In genomic region chr4:83328026-83328945, GRCm38 (mm10) we compare ENCODE assay signal across 13 mouse cellular contexts. TPM values are rescaled to one million over a fixed set of nuclear protein-coding genes. Genes with fewer than 3 reads are reported as not detected.
DNase-seq lines count a peak whose midpoint lies in the region; ATAC-seq and TF ChIP-seq lines count a peak whose summit lies in the region.
"Had no signal": no experiment of that assay in that cellular context is flagged by ENCODE, and none has a peak within 500 bp of the region (broad histone marks: within the 10 kb centered on the region; RNA-seq: fewer than 3 reads in every experiment).

No protein-coding gene starts in this region.

- H3K79me2 ChIP-seq in MEL (ENCODE audit: control insufficient read depth, insufficient read depth, low read length, poor library complexity): peaks cover 7% of the 10 kb centered on the region

- H3K27me3 ChIP-seq in MEL (ENCODE audit: control insufficient read depth in 1 of 2, insufficient read depth in 2 of 2, low read length in 2 of 2): no peaks in the 10 kb centered on the region
- peaks cover 6% of the 10 kb centered on the region; the same call in 1 of the 2 replicates for H3K27me3 ChIP-seq in intestine, postnatal 0 days (replicated peaks; ENCODE audit: control insufficient read depth, insufficient read depth, low read length)
- 0 out of 2 replicates have a peak, but pooled peaks cover 3% of the 10 kb centered on the region for H3K27me3 ChIP-seq in stomach, embryonic 16.5 days (ENCODE audit: control insufficient read depth, insufficient read depth, low read length)
- H3K27me3 ChIP-seq in thymus, adult 2 months (ENCODE audit: control insufficient read depth, insufficient read depth, low read length): peaks cover 7% of the 10 kb centered on the region; the same call in 1 of the 2 replicates

- H3K36me3 ChIP-seq in MEL (ENCODE audit: control insufficient read depth in 1 of 2, insufficient read depth in 2 of 2, low read length in 2 of 2): peaks cover 0 to 11% of the 10 kb centered on the region in 2 experiments; a peak in 2 of 4 replicates
- no peaks in the 10 kb centered on the region for H3K36me3 ChIP-seq in intestine, postnatal 0 days (ENCODE audit: control insufficient read depth, insufficient read depth)
- no peaks in the 10 kb centered on the region for H3K36me3 ChIP-seq in stomach, embryonic 16.5 days (ENCODE audit: control insufficient read depth, insufficient read depth, low read length)
- no peaks in the 10 kb centered on the region for H3K36me3 ChIP-seq in thymus, adult 2 months (ENCODE audit: control insufficient read depth, insufficient read depth, low read length)
- H3K36me3 ChIP-seq: forebrain, embryonic 12.5 days; hindbrain, embryonic 10.5 days; limb, embryonic 15.5 days; midbrain, embryonic 12.5 days had no signal

- peak overlapping the region; percentile 21; the same call in 1 of the 2 replicates for H3K4me2 ChIP-seq in intestine, postnatal 0 days (replicated peaks; ENCODE audit: low read depth)
- 0 out of 2 replicates have a peak overlapping the region, but pooled peaks have one; percentile 1 for H3K4me2 ChIP-seq in stomach, embryonic 16.5 days (ENCODE audit: low read depth, low read length)
- H3K4me2 ChIP-seq: forebrain, embryonic 12.5 days; limb, embryonic 15.5 days; midbrain, embryonic 12.5 days had no signal

- no peaks in the 10 kb centered on the region for H3K9me3 ChIP-seq in MEL (replicated peaks; ENCODE audit: insufficient read depth, low read length)
- H3K9me3 ChIP-seq in intestine, postnatal 0 days (ENCODE audit: control insufficient read depth): no peaks in the 10 kb centered on the region
- no peaks in the 10 kb centered on the region for H3K9me3 ChIP-seq in stomach, embryonic 16.5 days (replicated peaks; ENCODE audit: control insufficient read depth, low read length)
- H3K9me3 ChIP-seq: forebrain, embryonic 12.5 days; hindbrain, embryonic 10.5 days; limb, embryonic 15.5 days; midbrain, embryonic 12.5 days had no signal

- H3K4me3 ChIP-seq in MEL (ENCODE audit: control insufficient read depth in 1 of 2, insufficient read depth in 1 of 2, low read depth in 2 of 2, low read length in 2 of 2): peak overlapping the region; percentile 8 to 68
- H3K4me3 ChIP-seq in intestine, postnatal 0 days (ENCODE audit: low read depth, low read length): no peak overlapping the region
- no peak overlapping the region for H3K4me3 ChIP-seq in stomach, embryonic 16.5 days (replicated peaks; ENCODE audit: low read length)
- no peak overlapping the region for H3K4me3 ChIP-seq in thymus, adult 2 months (ENCODE audit: control insufficient read depth, insufficient read depth, low read length)
- H3K4me3 ChIP-seq: forebrain, embryonic 12.5 days; heart, adult 2 months; hindbrain, embryonic 10.5 days; limb, embryonic 15.5 days; midbrain, embryonic 12.5 days had no signal

- peaks cover 2 to 20% of the 10 kb centered on the region in 2 experiments for H3K4me1 ChIP-seq in MEL (ENCODE audit: control insufficient read depth in 1 of 2, insufficient read depth in 2 of 2, low read length in 2 of 2)
- H3K4me1 ChIP-seq in intestine, postnatal 0 days (replicated peaks; ENCODE audit: control insufficient read depth, insufficient read depth, low read length): no peaks in the 10 kb centered on the region
- H3K4me1 ChIP-seq in stomach, embryonic 16.5 days (ENCODE audit: control insufficient read depth, insufficient read depth, low read length): peaks cover 4% of the 10 kb centered on the region; the same call in 1 of the 2 replicates
- peaks cover 8% of the 10 kb centered on the region; the same call in 1 of the 2 replicates for H3K4me1 ChIP-seq in thymus, adult 2 months (replicated peaks; ENCODE audit: control insufficient read depth, insufficient read depth, low read length)

- no peak for TF ChIP-seq RAD21 in MEL (IDR thresholded peaks at IDR 0.05; ENCODE audit: low read depth, low read length)

- ATAC-seq in intestine, postnatal 0 days: peak; percentile 55
- ATAC-seq in stomach, embryonic 16.5 days (ENCODE audit: insufficient read depth, low FRiP score): no peak

- peak; percentile 38 for DNase-seq in lung, postnatal 10 days
- DNase-seq in lung, postnatal 25 days (ENCODE audit: low spot score): no peak
- peak; percentile 49 for DNase-seq in MEL (ENCODE audit: low read depth, low spot score)
- DNase-seq in thymus, postnatal 25 days: no peak
- DNase-seq in thymus, adult 2 months: no peak
- no peak for DNase-seq in frontal cortex, postnatal 10 days (ENCODE audit: low spot score in 2 of 2)
- DNase-seq: heart, adult 2 months had no signal

- 29% methylated on average over 9 of the region's 9 CpGs for WGBS in intestine, postnatal 0 days
- WGBS in stomach, embryonic 16.5 days: 32% methylated on average over 9 of the region's 9 CpGs
- 46% methylated on average over 9 of the region's 9 CpGs for WGBS in thymus, adult 2 months

- no peak for TF ChIP-seq CTCF in MEL (IDR thresholded peaks at IDR 0.05 in 2 of 3, conservative IDR thresholded peaks at IDR 0.05 in 1 of 3; ENCODE audit: control insufficient read depth in 1 of 3, insufficient read depth in 1 of 3, low read depth in 2 of 3, low read length in 3 of 3, poor library complexity in 1 of 3, severe bottlenecking in 1 of 3)
- TF ChIP-seq CTCF in intestine, postnatal 0 days (IDR thresholded peaks at IDR 0.05; ENCODE audit: low read depth): no peak
- no peak for TF ChIP-seq CTCF in thymus, adult 2 months (IDR thresholded peaks at IDR 0.05; ENCODE audit: borderline replicate concordance, control insufficient read depth, extremely low read depth, insufficient read depth, low read length, poor library complexity)

- peak overlapping the region; percentile 0; the same call in 1 of the 2 replicates for H3K9ac ChIP-seq in MEL (ENCODE audit: control insufficient read depth, low read depth, low read length, poor library complexity, severe bottlenecking)
- H3K9ac ChIP-seq in intestine, postnatal 0 days (ENCODE audit: low read depth, low read length): no peak overlapping the region
- H3K9ac ChIP-seq in stomach, embryonic 16.5 days (ENCODE audit: low read length): no peak overlapping the region; the same call in 1 of the 2 replicates
- H3K9ac ChIP-seq: forebrain, embryonic 12.5 days; limb, embryonic 15.5 days; midbrain, embryonic 12.5 days had no signal

- H3K27ac ChIP-seq in MEL (ENCODE audit: control insufficient read depth, low read depth, low read length): peak overlapping the region; percentile 32
- H3K27ac ChIP-seq in intestine, postnatal 0 days (ENCODE audit: low read depth, low read length): no peak overlapping the region; the same call in 1 of the 2 replicates
- H3K27ac ChIP-seq in stomach, embryonic 16.5 days (ENCODE audit: low read length): no peak overlapping the region; the same call in 1 of the 2 replicates
- no peak overlapping the region for H3K27ac ChIP-seq in thymus, adult 2 months (ENCODE audit: control insufficient read depth, insufficient read depth, low read length)
- H3K27ac ChIP-seq: forebrain, embryonic 12.5 days; hindbrain, embryonic 10.5 days; limb, embryonic 15.5 days; midbrain, embryonic 12.5 days had no signal

- TF ChIP-seq EP300 in MEL (IDR thresholded peaks at IDR 0.05; ENCODE audit: low read depth in 1 of 2, low read length in 2 of 2): no peak

- no peak for TF ChIP-seq POLR2A in MEL (IDR thresholded peaks at IDR 0.05; ENCODE audit: control insufficient read depth in 1 of 2, insufficient read depth in 1 of 2, low read depth in 1 of 2, low read length in 2 of 2, poor library complexity in 1 of 2)
- TF ChIP-seq POLR2A in thymus, adult 2 months (IDR thresholded peaks at IDR 0.05; ENCODE audit: control insufficient read depth, extremely low read depth, insufficient read depth, low read length, poor library complexity): no peak

TF ChIP-seq in MEL, 35 proteins besides CTCF, POLR2A, EP300 and RAD21:
- TF ChIP-seq BHLHE40 (IDR thresholded peaks at IDR 0.05; ENCODE audit: borderline replicate concordance, low read depth, low read length) (no peak), MAFK (IDR thresholded peaks at IDR 0.05; ENCODE audit: borderline replicate concordance, low read depth, low read length) (no peak)

RNA-seq across cellular contexts. Expression of gene Ttc39b, which starts 4.2 kb away (rescaled TPM):
- 11.3 and 16.1 TPM in 2 replicates for total RNA-seq in MEL (2012; rRNA removed)
- polyA plus RNA-seq in MEL (2012; ENCODE audit: insufficient read depth in 1 of 2, insufficient read length in 2 of 2, low read depth in 1 of 2, low replicate concordance in 2 of 2, missing spikeins in 1 of 2): 100 to 1,000 TPM in 1 of 2 experiments, 10 to 100 TPM in 1; 21.1 to 109 TPM
- 2.7 and 2.9 TPM in 2 replicates for polyA plus RNA-seq in intestine, postnatal 0 days (2015; fragmentation: Nextera tagmentation; extraction: Ambion mirVana)
- polyA plus RNA-seq in stomach, embryonic 16.5 days (2015; fragmentation: Nextera tagmentation; extraction: Ambion mirVana): 5.0 TPM in 2 replicates
- 1.7 and 2.5 TPM in 2 replicates for polyA plus RNA-seq in thymus, adult 2 months (2012; rRNA removed)

Comparison
In these comparisons a context has a peak if more than half of its experiments do, and no peak if none do; other contexts are left out.
1. DNase-seq: peak in lung, postnatal 10 days (single experiment) and MEL (single experiment); none in lung, postnatal 25 days (single experiment), thymus, postnatal 25 days (single experiment), thymus, adult 2 months (single experiment) and frontal cortex, postnatal 10 days (0 of 2).
2. H3K4me3 ChIP-seq: peak in MEL (2 of 2); none in intestine, postnatal 0 days (single experiment), stomach, embryonic 16.5 days (single experiment) and thymus, adult 2 months (single experiment).